Mouse (Mus musculus) thymus, postnatal 4 days (tissue): ENCODE measurements around the gene C2cd4c.

Experiments used
- DNase-seq: peaks from one replicate; pipeline ENCODE4 v3.0.0; 2021

Gene C2cd4c

GRCm38 (mm10) chr10:79575754-79576153 is 38.1 kb downstream of the C2cd4c start:
- no peak for DNase-seq

GRCm38 (mm10) chr10:79574796-79575195 is 39.0 kb downstream of the C2cd4c start:
- no peak for DNase-seq

- no peak for DNase-seq
Measured at GRCm38 (mm10) chr10:79574350-79574749, 39.5 kb downstream of the C2cd4c start.

GRCm38 (mm10) chr10:79573611-79574010 is 40.2 kb downstream of the C2cd4c start:
- DNase-seq: no peak

GRCm38 (mm10) chr10:79571314-79571713 is 42.5 kb downstream of the C2cd4c start:
- DNase-seq: no peak

GRCm38 (mm10) chr10:79569921-79570320 is 43.9 kb downstream of the C2cd4c start:
- DNase-seq: no peak

- no peak for DNase-seq
Measured at GRCm38 (mm10) chr10:79559716-79560115, 54.1 kb downstream of the C2cd4c start.

GRCm38 (mm10) chr10:79557496-79557895 is 56.3 kb downstream of the C2cd4c start:
- no peak for DNase-seq

- no peak for DNase-seq
Measured at GRCm38 (mm10) chr10:79556951-79557350, 56.9 kb downstream of the C2cd4c start.
